Mouse (Mus musculus) embryo, embryonic 11 days (tissue): Measurements from ENCODE around the gene Zbtb25.

Source experiments
- DNase-seq: peaks from one replicate; pipeline ENCODE4 v3.0.0-alpha.2; 2015

Gene Zbtb25

DNA sequence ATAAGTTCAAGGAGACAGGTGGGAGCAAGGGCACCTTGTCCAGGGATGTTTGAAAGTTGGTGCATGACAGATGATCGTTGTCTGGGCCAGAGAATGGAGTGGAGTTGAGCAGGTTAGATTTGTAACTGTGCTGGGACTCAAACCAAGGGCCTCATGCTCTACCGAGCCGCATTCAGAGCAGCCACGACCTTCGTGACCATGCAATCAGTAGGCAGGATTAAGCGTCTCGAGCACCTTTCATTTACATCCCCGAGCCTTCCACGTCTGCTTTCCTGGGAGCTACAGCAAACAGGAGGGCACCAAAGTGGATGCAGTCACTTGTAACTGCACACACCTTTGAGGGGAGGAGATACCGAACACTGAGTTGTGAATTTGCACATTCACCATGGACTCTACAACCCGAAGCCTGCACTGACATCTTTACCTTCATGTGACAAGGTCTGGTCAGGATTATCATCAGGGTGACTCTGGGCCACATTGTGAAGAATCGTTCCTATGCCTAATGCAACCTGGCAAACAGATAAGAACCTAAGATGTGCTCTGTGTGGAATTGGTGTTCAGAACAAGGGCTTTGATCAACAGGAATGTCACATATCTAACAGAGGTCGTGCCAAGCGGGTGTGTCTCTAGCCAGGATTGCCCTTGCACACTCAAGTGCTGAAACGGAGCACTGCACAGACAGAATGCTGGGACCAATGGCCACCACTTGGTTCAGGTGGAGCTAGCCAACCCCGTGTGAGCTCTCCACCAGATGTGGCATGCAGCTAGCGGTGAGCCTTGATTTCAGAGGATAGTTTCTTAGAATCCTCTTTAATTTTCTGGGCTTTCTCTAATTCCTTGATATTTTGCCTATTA is 33.1 kb downstream of the Zbtb25 start:
- DNase-seq = no peak

DNA sequence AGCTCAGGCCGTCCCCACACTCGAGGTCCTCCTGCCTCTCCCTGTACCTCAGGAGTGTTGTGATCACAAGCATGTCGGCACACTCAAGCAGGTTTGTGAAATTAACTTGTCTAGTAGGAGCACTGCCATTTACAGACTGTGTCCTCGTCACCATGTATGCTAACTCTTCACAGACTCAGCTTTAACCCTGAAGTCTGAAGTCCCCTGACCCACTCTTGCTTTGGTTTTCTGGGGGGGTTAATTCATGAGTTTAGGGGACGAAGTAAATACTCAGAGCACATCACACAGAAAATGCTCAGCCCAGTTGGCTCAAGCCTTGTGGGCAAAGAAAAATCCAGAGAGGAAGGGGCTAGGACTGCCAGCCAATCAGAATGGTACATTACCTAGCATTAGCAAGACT is 33.8 kb downstream of the Zbtb25 start:
- DNase-seq = no peak

DNA sequence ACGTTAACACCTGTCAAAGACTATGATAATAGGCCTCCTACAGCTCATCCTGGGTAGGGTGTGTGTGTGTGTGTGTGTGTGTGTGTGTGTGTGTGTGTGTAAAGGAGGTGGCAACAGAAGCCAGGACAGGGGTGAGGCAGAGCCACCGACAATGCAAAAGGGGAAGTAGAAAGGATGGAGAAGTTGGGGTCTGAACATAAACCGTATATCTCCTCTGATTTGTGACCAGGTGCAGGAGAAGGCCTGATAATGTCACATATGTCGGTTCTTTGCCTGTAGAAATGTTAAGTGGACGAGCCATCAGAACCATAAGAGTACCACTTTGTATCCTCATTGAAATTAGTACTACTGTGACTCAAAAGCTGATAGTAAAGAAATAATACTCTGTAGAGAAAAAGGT is 35.7 kb downstream of the Zbtb25 start:
- DNase-seq = no peak

DNA sequence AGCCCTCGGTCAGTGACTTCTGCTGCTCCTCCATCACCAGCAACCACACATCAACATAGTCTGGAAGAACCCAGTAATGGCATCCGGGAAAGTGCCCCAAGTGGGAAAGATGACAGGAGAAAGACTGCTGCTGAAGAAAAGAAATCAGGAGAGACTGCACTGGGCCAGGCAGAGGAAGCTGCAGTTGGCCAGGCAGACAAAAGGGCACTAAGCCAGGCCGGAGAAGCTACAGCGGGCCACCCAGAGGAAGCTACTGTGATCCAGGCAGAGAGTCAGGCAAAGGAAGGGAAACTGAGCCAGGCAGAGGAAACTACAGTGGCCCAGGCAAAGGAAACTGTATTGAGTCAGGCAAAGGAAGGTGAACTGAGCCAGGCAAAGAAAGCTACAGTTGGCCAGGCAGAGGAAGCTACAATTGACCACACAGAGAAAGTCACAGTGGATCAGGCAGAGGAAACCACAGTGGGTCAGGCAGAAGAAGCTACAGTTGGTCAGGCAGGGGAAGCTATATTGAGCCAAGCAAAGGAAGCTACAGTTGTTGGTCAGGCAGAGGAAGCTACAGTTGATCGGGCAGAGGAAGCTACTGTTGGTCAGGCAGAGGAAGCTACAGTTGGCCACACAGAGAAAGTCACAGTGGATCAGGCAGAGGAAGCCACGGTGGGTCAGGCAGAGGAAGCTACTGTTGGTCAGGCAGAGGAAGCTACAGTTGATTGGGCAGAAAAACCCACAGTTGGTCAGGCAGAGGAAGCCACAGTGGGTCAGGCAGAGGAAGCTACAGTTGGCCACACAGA is 40.6 kb downstream of the Zbtb25 start:
- no peak for DNase-seq

DNA sequence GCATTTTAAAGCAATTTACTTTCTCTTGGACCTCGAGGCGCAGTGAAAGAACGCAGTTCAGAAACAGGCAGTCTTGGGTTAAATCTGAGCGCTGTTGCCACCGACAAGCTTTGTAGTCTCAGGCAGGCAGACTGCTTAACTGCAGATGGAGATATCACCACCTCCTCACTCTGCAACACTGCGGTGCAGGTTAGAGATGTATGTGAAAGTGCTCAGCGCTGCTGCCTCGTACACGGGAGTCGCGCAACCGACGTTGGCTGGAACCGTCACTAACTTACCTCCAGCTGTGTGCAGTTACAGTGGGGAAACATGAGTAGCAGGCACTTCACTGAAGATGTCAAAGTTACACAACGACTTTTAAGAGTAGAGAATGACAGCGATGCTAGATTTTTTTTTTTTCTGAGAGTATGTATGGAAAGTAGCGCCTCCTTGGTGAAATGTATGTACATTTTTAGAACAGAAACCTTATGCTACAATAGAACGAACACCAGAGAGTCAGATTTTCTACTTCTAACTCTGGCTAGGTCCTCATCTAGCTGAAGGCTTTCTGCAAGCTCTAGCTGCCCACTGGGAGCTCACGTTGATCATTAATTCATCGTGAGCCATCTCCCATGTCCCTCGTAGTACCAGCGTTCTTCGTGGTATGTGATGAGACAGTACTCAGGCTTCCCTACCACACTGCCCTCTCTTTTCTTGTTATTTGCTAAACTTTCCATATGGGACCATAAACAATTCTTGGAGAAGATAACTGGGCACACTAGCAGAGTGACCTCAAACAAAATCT is 42.8 kb downstream of the Zbtb25 start:
- no peak for DNase-seq

DNA sequence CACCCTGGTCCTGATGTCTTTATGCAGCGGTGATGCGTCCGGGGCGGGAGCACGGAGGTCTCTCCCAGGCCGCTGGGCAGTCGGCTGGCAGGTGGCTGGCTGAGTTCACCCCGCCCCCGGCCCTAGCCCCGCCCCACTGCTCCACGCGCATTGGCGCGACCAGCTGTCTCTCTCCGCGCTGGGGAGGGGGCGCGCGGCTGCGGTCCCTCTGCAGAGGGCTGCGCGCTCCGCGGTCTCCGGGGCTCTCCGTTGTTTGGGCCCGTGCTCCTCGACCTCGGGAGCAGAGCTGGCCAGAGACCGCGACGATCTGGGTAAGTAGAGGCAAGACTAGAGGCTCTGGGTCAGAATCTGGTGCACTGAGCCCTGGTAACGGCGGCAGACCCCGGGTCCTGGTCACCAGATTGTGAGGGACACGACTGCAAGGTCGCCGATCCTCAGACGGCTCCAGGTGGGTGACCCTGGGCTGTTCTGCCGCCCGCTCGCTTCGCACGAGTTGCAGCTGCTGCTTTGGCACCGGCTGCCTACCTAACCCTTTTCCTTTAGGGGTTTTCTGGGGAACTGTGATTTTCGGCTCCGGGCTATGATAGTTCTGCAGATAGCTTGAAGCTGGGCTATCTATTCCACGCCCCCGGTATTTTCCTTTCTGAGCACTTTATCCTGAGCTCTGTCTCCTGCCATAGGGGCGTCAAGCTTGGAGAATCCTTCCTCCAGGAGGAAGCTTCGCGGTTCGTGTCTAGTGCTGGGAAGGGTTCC is 44.5 kb downstream of the Zbtb25 start, which contains the start of gene Akap5:
Gene Akap5 (plus strand): TSS at position 213 of the 753 bp plus-strand sequence.
- peak; percentile 91 for DNase-seq

DNA sequence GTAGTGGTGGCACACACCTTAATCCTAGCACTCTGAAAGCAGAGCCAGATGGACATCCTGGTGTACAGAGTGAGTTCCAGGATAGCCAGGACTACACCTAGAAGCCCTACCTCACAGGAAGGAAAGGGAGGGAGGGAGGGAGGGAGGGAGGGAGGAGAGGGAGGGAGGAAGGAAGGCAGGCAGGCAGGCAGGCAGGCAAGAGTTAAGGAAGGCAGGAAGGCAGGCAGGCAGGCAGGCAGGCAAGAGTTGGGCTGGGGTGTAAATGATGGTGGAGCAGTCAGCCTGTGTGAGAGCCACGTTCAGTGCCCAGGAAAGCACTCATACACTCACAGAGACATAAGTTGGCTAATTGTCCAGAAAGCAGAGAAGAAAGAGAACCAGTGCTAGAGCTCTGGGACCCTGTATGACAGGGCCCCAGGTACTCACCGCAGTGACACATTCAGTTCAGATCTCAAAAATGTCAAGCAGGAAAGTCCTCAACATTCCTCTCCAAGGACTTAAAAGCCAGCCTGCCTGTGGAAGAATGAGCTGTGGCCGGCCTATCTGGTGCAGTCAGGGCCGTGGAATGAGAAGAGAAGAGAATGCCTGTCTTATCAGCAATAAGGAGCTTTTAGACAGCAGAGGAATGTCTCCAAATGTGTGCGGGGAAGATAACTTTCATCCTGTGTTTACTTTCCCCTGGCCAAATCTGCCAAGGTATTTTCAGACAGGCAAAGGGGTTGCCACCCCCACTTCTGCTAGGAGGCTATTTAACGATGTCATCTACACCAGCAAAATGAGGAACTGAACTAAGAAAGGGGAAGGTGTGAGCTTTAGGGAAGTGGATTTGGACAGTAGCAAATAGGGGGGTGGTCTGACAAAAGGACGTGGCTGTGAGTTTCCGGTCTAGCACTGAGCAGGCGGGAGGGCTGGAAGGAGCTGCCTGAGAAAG is 50.9 kb downstream of the Zbtb25 start:
- DNase-seq = no peak

DNA sequence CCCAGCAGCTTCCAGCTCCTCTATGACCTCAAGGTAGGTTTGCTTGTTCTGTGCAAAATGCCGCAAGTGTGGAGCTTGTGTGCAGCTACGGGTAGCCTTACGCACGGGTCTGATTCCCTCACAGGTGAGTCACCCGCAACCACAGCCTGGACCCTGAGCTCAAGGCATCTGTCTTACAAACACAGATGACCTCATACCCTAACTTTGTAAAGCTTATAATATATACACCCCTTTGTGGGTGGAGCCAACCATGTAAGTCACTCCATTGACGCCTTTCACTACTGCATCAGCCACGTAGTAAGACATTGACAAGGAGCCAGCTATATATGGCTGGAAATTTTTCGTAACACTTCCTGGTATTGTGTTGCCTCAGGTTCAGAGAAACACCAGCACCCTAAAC is 57.5 kb downstream of the Zbtb25 start:
- DNase-seq = no peak

DNA sequence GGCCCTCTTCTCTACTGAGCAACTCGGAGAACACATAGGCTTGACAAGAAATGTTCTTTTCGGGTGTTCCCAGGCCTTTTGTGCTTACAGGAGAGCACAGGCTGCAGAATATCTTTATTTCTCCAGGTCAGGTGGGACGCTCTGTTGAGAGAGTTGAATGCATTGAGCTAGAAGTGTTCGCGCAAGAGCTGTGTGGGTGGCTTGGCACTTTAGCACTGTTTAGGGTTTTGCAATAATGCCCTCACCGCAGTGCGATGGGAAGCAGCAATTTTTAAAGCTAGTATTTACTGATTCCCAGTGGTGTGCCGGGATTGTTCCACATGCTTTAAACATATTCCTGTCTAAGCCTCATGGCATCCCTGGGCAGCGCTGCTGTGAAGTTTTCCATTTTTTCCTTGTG is 58.2 kb downstream of the Zbtb25 start:
- DNase-seq = no peak

DNA sequence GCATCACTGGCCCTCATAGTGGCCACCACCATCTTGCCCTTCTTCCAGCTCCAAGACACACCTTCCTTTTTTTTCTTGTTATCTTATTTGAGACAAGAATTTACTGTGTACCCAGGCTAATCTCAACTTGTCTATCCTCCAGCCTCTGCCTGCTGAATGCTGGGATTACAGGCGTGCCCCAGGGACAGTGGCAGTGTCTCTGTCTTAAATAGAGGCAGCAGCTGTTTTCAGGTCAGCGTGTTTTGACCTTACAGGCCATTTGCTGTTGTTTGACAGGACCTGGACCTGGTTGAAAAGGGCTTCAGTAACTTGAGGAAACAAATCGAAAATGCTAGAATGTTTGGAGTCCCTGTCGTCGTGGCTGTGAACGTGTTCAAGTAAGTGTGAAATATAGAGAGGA is 58.8 kb downstream of the Zbtb25 start:
- no peak for DNase-seq

DNA sequence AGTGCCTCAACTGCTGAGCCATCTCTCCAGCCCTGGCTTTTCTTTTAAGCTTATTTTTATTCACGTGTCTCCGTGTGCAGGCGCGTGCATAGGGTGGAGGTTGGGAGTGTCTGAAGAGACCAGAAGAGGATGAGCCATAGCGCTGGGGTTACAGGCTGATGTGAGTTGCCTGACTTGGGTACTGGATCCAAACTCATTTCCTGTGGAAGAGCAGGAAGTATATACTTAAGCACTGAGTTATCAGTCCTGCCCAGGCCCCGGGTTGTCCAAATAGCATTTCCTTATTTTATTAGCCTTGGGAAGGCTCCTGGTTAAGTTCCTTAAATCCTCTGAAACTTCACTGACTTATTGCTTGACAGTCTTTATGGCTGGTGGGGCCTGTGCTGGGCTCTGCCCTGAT is 59.4 kb downstream of the Zbtb25 start:
- DNase-seq = no peak

DNA sequence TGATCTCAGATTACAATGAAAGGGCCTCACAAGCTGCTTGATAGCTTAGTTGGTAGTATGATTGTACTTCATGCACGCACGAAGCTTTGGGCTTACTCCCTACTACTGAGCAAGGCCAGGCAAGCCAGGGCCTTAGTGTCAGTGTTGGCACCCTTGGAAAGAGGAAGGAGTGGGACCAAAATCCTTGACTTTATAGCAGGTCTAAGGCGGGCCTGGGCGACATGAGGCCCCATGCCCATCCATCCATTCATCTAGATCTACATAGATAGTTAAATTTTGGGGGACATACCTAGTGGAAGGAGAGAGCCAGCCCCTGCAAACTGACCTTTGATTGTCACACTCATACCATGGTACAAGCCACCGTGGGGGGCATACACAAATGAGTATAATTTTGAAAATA is 61.0 kb downstream of the Zbtb25 start:
- DNase-seq = no peak

DNA sequence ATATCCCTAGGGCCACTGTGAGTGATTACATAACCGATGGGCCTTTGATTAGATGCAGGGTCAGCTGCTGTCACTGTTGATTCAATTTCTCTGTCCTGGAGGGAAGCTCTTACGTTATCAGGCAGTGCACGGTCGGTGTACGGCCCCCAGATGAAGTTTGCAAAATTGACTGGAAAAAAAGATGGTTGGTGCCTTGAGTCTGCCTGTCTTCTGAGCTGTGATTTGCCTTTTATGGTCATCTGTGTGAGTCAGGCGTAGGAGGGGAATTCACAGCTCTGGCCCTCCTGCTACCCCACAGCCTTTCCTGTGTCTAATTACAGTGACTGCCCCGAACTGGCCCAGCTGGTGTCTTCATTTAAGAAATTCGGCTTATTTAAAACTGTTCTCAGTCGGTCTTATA is 61.4 kb downstream of the Zbtb25 start:
- DNase-seq = peak; percentile 57

DNA sequence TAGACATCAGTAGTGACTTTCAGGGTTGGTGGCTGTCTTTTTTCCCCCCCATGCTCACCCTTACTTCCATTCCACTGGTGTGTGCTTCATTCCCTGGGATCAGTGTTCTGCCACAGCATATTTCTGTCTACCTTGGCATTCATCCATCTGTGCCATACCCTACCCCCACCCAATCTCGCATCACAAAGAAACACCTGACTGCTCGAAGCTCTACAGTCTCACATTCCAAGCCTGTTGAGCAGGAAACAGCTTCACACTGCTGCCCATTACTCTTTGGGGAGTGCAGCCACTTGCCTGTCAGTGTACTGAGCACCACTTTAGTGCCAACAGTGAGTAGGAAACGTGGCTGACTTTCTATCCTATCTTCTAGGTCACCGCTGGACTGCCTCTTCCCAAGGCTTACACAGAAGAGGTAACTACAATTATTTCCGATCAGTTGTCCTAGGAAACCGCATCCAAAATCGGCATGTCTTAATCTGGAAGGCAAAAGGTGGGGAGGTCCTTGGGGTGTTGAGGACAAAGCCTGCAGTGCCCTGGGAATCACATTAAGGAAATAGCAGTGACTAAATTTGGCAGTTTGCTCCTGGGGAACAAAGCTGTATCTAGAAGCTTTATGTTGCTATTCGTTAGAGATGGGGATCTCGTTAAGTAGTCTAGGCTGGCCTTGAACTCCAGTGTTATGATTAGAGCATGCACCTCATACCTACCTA is 62.4 kb downstream of the Zbtb25 start:
- no peak for DNase-seq

DNA sequence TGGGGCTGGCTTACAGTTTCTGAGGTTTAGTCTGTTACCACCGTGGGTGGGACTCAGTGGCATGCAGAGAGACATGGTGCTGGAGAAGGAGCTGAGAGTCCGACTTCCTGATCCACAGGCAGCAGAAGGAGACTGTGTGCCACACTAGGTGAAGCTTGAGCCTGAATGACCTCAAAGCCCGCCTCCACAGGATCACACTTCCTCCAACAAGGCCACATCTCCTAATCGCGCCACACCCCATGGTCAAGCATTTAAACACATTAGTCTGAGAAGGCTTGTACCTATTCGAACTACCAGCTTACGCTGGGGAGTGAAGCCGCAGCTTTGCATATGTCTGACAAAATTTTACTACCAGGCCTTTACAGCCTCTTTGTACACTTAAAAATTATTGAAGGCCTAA is 64.3 kb downstream of the Zbtb25 start:
- DNase-seq = no peak

DNA sequence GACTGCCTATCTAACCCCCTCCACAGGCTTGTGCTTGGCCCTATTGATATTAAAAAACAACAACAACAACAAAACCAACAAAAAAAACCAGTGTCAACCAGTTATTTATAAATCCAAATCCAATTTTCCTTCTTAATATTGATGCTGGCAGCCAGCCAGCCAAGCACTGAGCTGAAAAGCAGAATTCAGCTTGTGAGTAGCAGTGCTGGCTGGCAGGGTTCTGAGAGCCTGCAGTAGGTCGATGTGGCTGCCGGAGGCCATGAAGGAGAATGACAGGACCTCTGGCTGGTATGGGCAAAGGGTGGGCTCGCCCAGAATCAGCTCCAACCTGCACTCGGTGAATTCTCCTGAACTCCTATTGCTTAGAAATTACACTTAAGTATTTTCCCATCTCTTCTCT is 65.2 kb downstream of the Zbtb25 start:
- no peak for DNase-seq

DNA sequence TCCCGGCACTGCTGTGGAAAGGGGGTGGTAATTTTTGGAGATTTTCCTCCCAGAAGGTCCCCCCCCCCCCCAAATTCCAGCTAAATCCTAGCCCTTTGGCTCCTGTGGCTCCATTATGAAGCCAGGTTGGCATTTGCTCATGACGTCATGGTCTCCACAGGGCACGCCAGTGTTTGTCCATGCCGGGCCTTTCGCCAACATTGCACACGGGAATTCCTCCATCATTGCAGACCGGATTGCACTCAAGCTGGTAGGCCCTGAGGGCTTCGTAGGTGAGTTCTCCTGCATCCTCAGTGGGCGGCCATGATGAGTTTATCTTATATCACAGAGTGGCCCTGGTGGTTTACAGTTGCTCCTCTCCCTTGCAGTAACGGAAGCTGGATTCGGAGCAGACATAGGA is 65.9 kb downstream of the Zbtb25 start:
- DNase-seq = no peak

DNA sequence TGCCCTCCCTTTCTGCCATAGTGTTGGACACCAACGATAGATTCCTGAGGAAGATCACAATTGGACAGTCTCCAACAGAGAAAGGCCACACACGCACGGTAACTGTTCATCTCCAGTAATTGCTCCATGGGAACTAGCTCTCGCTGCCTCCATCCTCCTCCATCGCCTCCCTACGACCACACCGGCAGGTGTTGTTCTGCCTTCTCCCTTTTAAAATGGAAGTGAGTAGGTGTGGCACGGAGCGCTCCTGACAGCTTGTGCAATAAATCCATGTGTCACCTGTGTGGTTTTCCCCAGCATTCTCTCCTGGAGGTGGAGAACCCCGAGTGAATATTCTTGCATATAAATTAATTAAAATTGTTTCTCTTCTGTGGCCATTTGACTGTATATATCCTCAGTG is 69.0 kb downstream of the Zbtb25 start:
- DNase-seq = no peak

DNA sequence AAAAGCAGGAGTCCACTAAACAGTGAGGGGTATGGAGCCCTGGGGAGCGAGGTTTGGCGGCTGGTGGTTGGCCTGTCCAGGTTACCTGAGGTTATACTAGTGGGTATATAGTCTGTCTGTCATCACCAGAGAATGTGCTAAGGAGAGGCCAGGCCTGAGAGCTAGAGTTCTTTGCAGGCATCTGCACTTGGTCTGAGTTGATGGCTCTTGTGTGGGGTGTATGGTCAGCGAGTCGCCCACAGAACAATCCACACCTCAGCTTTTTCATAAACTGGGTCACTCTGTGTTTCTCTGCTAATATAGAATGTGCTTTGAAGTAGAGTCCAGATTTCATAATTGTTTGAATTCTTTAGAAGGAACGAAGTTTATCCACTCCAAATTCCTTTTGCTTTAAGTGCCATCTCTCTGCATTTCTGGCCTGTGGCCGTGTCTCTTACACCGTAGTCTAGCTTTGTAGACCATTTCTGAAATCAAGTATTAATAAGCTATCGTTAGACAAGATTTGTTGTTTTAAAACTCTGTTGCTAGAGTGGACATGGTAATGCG is 70.0 kb downstream of the Zbtb25 start:
- no peak for DNase-seq

DNA sequence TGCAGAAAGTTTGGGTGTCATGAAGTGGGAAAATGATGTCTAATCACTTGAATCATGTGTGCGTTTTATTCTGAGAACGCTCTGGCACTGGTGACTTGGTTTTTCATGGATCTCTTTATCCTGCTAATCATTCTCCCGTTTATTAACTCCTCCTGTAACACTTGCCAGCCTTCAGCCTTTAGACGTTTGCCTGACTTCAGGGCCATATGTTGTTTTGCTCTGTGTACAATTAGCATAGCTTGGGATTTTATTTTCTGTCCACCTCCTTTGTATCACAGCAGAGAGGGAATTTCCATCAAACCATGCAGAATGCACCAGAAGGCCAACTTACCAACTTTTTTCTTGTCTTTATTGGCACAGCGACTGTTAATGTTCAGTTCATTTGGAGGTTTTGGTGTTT is 71.6 kb downstream of the Zbtb25 start:
- no peak for DNase-seq
